Mouse (Mus musculus): ENCODE results near the gene Eps15l1.

The Eps15l1 gene

GRCm38 (mm10) chr8:72413839-72414238 lies 7.4 kb downstream of the Eps15l1 start:
- DNase-seq (ENCODE audit: low spot score), result no peak

- no peak for DNase-seq (ENCODE audit: low spot score)
These were observed 11.8 kb downstream of the Eps15l1 start for GRCm38 (mm10) chr8:72409443-72409842.

- DNase-seq (ENCODE audit: low spot score), result no peak
These were observed 13.4 kb downstream of the Eps15l1 start for GRCm38 (mm10) chr8:72407878-72408277.

GRCm38 (mm10) chr8:72402981-72403380 lies 18.3 kb downstream of the Eps15l1 start:
- DNase-seq (ENCODE audit: low spot score), result no peak

GRCm38 (mm10) chr8:72401381-72401780 lies 19.9 kb downstream of the Eps15l1 start:
- DNase-seq (ENCODE audit: low spot score), result no peak

GRCm38 (mm10) chr8:72385737-72386136 lies 35.5 kb downstream of the Eps15l1 start:
- no peak for DNase-seq (ENCODE audit: low spot score)

DNA sequence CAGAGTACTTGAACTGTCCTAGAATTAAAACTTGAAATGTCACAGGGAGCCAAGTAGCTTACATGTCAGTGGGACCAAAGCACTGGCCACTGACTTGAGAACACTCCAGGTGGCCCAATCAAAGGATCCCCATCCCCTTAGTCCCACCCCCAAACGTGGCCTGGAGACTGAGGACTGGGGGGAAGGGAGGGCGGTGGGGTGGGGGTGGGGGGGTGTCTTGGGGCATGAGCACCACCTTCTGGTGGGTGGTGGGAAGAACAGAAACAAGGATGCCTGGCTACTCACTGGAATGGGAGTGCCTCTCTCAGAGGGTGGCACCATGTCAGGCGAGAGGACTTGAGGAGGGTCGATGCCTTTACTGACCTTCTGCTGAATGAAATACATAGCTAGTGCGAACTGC lies 38.9 kb downstream of the Eps15l1 start:
- DNase-seq (ENCODE audit: low spot score), result no peak

GRCm38 (mm10) chr8:72380656-72381055 lies 40.6 kb downstream of the Eps15l1 start:
- DNase-seq (ENCODE audit: low spot score), result no peak

- no peak for DNase-seq (ENCODE audit: low spot score)
These were observed 44.4 kb downstream of the Eps15l1 start for GRCm38 (mm10) chr8:72376900-72377299.

DNA sequence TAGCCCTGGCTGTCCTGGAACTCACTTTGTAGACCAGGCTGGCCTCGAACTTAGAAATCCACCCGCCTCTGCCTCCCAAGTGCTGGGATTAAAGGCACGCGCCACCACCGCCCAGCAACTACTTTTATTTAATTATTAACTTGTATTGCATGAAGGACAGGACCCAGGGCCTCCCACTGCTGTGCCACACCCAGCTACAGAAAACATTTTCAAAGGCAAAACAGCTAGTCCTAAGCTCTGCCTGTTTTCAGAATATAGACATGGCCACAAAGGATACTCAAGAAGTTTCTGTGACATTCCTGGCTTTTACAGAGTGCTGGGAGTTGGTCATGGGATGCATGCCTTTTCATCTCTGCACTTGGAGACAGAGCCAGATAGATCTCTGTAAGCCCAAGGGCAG lies 45.0 kb downstream of the Eps15l1 start:
- no peak for DNase-seq (ENCODE audit: low spot score)

DNA sequence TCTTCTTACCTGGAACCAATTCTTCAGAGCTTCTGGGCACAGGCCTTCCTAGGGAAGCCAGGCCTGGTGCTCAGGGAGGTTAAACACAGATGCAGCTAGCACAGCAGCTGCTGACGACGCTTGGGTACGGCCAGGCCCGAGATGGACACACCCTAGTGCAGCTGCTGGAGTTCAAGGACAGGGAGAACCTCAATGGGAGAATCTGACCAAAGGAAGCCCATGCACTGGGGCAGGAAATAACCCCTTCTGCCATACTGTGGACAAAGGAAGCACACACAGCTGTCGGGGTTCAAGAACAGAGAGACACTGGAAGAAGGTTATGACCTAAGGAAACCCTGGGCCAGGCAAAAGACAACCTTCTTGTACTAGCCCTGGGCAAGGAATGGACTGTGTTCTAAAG lies 46.1 kb downstream of the Eps15l1 start:
- no peak for DNase-seq (ENCODE audit: low spot score)

- DNase-seq (ENCODE audit: low spot score), result no peak
These were observed 48.9 kb downstream of the Eps15l1 start for GRCm38 (mm10) chr8:72372311-72372710.

- DNase-seq (ENCODE audit: low spot score), result no peak
These were observed 49.9 kb downstream of the Eps15l1 start for GRCm38 (mm10) chr8:72371356-72371755.

- no peak for DNase-seq (ENCODE audit: low spot score)
These were observed 54.8 kb downstream of the Eps15l1 start for GRCm38 (mm10) chr8:72366435-72366834.

DNA sequence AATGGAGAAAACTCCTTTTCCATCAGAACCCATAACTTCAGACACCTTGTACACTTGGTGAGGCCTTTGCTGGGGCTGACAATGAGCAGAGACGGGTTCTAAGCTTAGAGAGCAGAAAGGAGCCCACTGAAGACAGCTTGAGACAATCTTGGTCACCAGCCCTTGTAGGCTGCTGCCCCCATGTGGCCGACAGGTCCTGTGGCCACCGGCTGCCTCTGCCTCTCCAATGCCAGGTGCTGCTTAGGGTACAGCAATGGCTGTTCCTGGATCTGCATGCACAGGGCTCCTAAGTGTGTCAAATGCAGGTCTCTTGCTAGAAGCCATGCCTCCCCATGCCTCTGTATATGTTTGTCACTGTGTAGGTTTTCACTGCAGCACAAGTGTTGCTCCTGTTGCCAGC lies 55.4 kb downstream of the Eps15l1 start:
- peak; percentile 80 for DNase-seq (ENCODE audit: low spot score)

GRCm38 (mm10) chr8:72365016-72365415 lies 56.2 kb downstream of the Eps15l1 start:
- no peak for DNase-seq (ENCODE audit: low spot score)

DNA sequence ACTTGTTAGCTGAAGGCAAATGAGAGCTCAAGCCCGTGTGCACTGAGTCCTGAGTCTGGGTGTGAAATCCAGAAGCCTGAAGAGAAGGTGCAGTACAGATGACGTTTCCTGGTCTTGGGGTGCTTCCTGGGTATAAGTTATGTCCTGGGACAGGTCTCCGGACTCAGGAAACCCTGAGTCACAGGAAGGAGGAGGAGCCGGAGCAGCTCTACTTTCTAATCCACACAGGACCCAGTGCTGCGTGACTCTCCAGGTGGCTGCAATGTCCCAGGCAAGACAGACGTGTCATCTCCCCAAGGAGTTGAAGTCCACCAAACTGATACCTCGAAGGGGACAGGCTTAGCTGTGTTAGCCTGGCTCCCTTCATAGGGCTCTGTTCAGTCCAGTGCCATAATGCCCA lies 57.8 kb downstream of the Eps15l1 start:
- no peak for DNase-seq (ENCODE audit: low spot score)

GRCm38 (mm10) chr8:72362754-72363153 lies 58.5 kb downstream of the Eps15l1 start:
- no peak for DNase-seq (ENCODE audit: low spot score)

GRCm38 (mm10) chr8:72360162-72360561 lies 61.1 kb downstream of the Eps15l1 start:
- DNase-seq (ENCODE audit: low spot score), result no peak

DNA sequence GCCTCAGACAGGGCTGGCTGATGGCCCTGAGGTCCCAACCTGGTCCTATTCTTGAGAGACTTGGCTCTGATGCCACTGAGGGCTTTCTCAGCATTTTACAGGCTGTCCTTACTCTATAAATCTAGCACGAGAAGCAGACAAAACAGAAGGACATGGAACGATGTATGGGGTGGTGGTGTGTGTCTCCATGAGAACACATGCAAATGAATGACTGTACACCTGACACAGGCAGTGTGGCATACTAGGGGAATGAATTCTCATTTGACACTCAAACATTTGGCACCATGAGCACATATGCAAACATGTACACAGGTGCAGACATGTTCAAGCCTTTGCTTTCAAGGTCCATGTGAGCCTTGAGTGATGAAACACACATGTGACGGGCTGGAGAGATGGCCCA lies 64.7 kb downstream of the Eps15l1 start:
- DNase-seq (ENCODE audit: low spot score), result no peak

DNA sequence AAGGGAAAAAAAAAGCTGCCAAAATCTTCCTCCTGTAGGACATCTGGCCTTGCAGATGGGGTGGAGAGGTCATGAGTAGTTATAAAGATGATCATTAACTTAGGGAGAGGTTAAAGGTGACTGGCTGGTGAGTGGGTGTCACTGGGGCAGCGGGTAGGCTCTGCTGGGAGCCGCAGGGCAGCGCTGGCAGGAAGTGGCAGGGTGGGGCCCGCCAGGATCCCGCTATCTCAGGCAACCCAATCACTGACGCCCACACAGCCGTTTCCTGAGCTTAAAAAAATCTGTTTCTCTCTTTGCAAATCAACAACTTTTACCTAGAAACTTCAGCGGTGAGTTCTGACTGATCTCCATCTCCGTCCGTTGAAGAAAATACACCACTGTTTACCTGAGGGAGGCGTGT lies 67.0 kb downstream of the Eps15l1 start:
- no peak for DNase-seq (ENCODE audit: low spot score)

DNA sequence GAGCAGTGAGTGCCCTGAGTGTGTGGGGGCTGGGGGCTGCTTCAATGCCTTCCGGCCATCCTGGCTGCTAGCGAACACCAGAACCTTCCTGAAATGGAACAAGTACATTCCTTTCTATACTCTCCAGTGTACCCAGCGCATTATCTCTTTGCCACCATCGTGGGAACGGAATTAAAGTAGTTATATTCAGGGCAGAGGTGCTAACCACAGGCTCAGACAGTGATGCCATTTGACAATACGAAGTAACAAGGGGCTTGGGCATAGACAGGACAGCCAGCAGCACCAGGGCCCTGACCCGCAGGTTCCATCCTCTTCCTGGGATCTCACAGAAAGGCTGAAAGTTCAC lies 67.6 kb downstream of the Eps15l1 start:
- no peak for DNase-seq (ENCODE audit: low spot score)

DNA sequence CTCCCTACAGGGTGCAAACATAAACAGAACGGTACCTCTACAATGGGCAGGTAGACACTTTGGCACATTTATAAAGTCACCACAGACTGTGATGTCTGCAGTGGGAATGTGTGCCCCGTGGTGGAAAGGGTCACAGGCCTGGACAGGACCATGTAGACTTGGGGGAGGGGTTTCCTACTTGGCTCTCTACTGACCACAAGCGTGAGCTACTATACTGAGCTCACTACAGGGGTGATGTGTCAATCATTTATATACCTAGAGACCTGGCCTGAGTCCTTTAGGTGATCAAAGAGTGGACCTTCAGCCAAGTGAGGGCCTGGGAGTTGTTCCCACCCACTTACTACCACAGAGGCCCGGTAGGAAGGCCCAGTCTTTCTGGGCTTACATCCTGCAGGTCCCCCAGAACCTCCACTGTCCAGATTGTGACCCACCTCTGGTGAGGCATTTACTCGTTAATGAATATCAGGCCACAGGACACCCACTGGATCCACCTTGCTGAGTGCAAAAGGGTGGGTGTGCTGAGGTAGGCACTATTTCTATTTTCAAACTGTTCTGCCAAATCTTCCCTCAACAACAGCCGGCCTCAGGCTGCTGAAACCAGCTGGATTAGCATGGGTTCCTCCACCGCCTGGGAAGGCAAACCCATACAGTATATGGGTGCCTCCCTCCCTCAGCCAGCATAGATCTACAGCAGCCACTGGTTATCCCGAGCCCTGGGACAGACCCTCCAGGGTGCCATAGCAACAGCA lies 68.1 kb downstream of the Eps15l1 start:
- DNase-seq (ENCODE audit: low spot score), result no peak

DNA sequence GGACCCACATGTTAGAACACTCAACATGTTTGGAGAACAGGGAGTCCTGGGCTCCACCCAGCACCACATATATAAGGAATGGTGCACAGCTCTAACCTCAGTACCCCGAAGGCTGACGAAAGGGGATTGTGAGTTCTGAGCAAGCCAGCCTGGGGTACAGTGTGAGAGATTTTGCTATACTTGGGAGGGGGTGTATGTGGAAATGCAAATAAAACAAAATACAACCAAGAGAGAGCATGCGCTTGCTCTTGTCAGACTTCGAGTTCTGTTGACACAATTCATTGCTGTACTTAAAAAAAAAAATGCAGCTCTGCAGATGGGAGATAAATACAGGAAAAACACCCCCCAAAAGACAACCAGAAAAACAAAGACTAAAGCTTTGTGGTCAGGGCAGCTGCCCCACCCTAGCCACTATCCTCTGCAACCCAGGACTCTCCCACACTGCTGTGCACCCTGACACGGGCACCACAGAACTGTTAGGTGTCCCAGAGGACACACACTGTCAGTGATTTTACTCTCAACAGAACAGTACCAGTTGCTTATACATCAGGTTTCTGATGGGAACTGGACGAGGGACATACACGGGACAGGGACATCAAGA lies 69.8 kb downstream of the Eps15l1 start:
- DNase-seq (ENCODE audit: low spot score), result no peak

Measured in layer of hippocampus, adult 11-12 months (tissue).